Mouse (Mus musculus) thymus, postnatal 36 days (tissue): Measurements from ENCODE around the gene Kcnab2.

Experiments
- DNase-seq, 2 experiments: peaks; one replicate each; pipeline ENCODE4 v3.0.0; 2022; ENCODE audit warnings: mixed read lengths in 2 of 2

Gene Kcnab2

DNA sequence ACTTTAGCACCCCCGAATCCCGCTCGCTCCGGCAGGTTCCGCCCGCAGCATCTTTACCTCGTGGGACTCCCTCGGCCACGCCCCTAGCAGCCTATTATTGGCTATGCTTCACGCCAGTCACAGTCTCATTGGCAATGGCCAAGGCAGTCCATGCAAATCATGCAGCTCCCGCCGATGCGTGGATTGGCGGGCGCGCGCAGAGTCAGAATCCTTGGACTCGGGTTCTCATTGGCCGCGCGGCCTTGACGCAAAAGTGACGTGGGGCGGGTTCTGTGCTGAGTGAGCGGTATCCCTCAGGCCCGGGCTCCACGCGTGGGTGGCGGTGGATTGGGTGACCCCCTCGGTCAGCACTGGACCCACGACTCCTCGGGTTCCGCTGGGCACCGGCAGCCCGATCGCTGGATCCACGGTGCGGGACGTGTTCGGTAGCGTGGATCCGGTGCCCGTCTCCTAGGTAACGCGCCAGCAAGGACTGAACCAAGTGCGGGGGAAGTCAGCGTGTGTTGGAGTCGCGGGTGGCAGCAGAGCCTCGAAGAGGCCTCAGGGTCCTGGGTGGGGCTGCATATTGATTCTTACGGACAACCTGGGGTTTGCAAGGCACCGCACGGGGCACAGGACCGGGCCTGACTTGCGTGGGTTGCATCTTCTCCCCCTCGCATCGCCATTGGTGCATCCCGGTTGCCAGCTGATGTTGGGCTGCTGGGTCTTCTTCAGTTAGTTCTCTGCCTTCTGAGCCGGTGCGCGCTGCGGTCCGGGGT, at the start of gene Kcnab2:
TSS of gene Kcnab2 (minus strand) at position 406 of the 758 bp plus-strand sequence.
- peak; percentile 100 for DNase-seq

- peak; percentile 45 to 59 for DNase-seq
Observed at GRCm38 (mm10) chr4:152520083-152520482, 42.4 kb upstream of the Kcnab2 start.

GRCm38 (mm10) chr4:152519106-152519505, 41.4 kb upstream of the Kcnab2 start:
- DNase-seq: no peak

- DNase-seq: no peak
Observed at GRCm38 (mm10) chr4:152514884-152515283, 37.2 kb upstream of the Kcnab2 start.

DNA sequence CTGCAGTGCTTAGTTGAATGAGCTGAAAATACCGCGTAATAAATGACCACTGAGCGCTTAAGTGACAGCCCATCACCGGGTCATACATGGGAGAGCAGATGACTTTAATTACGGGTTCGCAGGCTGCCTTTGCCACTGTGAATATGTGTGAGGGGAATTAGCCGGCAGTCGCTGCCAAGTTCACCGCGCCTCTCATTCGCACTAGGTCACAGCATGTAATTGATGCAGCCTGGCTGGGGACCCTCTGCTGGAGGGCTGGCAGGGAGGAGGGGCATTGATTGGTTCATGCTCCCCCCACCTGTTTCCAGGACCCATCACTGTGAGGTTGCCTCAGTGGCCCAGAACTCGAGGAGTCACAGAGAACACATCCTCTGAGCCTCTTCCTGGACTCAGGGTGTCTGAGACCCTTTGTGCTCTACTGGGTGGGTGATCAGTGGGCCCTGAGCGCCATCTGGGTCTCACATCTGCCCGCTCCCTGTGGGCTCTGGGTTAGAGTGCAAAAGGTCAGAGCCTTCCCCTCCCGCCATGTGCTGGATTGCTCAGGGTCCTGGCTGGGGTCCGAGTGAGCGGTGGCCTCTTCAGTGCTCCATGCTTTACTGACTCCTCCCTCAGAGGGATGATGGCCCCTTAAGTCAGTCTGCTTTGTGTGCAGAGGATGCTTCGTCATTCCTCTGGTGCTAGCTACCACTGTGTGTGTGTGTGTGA, 34.7 kb upstream of the Kcnab2 start:
- no peak for DNase-seq

DNA sequence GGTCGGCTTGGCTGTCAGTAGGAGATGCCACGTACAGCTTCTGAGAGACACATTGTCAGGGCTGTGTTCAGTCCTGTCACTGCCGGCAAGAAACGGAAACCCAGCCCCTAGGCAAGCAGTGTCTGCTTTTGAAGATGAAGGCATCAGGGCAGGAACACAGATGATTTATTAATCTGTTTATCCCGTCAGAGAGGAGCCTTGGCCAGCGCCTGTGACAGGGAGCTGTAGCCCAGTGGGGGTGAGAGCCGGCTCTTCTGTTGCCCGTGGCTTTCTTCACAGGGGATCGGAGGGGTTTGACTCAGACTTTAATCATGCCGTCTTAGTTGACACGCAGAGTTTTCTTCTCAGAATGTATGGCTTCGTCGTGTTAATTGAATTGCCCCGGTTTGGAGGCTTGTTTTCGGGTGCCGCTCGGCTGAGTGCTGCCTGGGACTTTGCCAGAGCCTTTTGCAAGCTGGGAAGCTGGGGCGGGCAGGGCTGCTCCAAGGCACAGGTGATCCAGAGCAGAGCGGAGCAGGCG, 16.7 kb upstream of the Kcnab2 start:
- no peak for DNase-seq

DNA sequence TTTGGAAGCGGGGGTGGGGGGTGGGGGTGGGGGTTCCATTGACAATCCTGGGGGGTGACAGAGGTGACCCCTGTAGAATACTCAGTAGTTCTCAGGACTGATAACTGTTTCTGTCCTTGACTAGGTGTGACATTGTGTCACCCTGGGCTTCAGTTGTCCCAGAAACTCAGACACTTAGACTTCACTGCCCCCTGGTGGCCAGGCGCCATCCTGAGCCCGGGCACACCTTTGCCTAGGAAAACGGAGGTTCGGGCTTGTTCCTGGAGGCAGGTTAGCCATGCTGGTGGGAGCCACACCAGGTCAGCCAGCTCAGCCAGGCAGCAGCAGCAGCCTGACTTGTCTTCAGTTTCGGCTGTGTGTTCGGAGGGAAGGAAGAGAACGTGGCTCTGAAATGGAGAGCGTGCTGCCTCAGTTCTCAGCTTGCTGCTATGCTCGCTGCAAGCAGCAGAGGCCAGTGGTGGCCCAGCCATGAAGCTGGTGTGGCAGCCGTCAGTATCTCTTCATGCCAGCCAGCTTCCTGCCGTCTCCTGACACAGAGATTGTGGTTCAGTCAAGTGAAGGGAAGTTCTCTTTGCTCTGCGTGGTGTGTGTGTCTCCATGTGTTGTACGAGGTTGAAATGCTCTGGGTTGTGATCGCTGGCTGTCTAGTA, 13.7 kb upstream of the Kcnab2 start:
- peak; percentile 81 to 87 for DNase-seq

DNA sequence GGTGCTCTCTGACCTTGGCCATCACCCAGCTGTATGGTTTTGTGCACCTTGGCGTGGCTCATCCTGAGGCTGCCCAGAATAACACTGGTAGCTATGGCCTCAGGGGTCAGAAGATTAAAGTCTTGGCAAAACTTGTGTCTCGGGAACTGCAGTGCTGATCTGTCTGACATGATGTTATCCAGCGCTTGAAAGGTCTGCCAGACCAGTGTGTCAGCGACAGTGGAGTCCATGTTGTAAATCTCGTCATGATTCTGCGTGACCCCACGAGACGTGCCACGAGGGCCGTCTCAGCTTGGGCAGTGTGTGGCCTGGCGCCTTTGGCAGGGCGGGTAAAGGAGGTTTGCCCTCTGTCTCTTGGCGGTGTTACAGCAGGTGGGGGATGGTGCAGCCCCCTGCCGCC, 12.6 kb upstream of the Kcnab2 start:
- DNase-seq: no peak

DNA sequence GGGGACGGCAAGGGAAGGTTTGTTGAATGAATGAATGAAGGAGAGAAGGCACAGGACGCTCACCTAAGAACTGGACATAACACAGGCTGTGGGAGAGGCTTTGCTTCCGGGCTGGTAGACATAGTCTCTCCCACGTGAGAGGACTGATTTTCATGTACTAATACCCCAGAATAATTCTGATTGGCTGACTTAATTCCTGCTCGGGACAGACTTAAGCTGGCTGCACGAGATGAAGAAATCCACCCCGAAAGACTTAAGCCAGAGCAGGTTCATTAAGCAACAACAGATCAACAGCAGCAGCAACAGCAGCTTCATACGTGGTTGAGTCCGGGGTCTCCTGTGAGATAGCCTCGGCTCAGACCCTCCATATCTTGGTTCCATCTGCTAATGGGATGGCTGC, 10.4 kb upstream of the Kcnab2 start:
- no peak for DNase-seq

DNA sequence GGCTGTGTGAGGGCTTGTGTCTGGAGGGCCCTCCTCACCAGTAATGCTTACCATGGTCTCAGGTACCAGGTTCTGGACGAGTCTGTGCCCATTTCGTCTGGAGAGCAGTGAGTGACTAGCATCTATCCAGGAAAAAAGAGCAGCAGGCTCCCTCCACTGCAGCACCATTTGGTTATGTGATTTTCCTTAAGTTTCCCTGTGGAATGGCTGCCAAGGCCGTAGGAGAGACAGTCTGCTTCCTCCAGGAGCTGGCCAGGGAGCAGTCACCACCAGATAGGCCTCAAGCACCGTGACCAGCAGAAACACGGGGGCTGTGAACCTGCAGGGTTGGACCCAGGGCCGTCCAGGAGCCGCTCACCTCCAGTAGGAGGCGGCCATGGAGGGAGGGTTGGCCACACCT, 2.8 kb upstream of the Kcnab2 start:
- no peak for DNase-seq

GRCm38 (mm10) chr4:152478224-152478567, 525 bp upstream of the Kcnab2 start:
- DNase-seq: no peak

DNA sequence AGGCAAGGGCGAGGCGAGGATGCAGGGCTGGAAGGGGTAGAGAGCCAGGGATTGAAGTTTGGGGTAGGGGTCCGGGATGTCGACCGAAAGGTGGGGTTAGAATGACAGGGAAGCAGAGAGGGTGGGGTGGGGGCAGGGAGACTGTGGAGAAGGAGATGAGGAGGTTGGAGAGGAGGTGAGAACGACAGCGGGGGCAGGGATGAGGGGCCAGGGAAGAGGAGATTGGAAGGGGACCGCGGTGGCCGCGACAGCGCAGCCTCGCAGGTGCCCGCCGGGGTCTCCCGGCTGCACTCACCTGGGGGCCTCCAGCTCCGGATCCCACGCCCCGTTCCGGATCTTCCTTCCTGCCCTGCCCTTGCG, 585 bp downstream of the Kcnab2 start:
- no peak for DNase-seq

GRCm38 (mm10) chr4:152476427-152477023, 1.1 kb downstream of the Kcnab2 start, which contains the start of gene Nphp4:
Gene Nphp4, plus strand, starts transcription at chr4:152476706.
- peak; percentile 21 to 39 for DNase-seq

DNA sequence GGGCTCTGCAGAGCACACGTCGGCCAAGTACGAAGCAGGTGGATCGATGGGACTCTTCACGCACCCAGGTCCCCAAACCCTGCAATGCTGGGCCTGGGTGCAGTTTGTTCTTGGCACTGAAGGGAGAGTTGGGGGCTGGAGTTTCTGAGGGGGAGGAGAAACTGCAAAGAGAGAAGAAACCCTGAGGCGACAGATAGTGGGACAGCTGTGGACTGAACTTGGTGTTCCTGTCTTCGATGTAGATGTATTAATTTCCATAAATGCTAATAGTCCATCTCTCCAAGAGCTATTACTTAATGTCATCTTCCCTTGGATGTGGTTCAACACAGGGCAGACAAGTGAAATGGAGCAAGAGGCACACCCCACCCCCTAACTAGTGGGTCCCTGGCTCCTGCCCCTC, 1.7 kb downstream of the Kcnab2 start:
- no peak for DNase-seq

- no peak for DNase-seq
Observed at GRCm38 (mm10) chr4:152467951-152468350, 9.7 kb downstream of the Kcnab2 start.

DNA sequence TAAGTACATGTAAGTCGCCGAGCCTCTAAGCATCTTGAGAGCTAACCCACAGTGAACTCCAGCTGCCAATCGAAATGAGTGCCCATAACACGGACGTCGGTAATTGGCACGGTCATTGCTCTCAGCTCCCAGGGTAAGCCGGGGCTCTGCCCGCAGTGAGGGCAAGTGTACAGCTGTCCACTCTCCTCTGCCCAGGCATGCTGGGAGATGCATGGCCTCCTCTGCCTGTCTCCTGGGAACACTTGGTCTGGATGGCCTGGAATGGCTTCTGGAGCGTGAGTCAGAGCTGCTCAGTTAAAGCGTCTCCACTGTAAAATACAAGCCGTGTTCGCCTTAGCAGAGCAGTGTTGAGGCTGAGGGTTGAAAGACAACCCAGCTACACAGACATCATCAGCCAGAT, 11.1 kb downstream of the Kcnab2 start:
- no peak for DNase-seq

DNA sequence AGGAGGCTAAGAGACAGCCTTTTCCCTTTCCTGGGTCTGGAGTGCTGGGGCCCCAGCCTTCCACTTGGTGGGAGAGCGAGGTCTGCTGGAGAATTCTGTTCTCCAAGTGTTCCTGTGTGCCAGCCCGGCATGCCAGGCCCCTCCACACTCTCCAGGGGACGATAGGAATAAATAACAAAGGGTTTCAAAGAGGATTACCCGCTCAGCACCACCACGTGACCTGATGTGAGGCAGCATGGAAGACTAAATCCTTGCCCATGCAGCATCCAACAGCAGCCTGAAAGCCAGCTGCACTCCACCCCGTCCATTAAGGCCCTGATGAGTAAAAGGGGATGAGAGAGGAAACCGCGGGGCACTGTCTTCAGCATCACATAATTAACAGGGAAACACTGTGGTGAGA, 12.6 kb downstream of the Kcnab2 start:
- DNase-seq: no peak

GRCm38 (mm10) chr4:152463147-152463546, 14.5 kb downstream of the Kcnab2 start:
- no peak for DNase-seq

DNA sequence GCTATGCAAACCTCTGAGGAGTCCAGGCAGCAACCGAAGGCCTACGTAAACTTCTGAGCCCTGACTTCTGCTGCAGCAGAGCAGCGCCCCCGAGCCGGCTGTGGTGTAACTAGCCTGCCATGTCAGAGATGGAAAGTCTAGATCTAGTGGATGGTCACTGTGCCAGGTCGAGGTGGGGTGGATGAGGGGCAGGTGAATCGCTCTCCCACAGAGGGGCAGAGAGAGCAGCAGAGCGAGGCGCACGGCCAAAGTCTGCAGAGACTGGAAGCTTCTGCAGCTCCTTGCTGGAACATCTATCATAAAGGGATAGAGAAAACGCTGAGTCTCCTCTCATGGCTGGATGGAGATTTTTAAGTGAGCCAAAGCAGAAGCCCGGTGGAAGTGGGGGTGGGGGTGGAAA, 15.2 kb downstream of the Kcnab2 start:
- no peak for DNase-seq

DNA sequence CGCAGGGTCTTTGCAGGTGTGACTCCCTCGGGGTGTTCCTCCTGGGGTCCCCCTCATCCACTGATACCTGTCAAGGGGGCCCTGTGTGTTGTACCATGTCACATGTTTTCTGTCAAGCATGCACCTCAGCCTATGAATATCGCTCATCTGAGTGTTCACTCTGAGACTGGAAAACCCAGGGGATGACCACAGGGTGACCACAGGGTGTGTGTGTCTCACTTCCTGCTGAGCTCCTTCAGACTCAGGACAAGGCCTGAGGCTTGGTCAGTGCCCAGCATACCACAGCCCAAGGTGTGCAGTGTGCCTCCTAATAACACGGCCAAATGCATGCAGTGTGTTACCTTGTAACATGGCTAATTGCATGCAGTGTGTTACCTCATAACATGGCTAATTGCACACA, 20.0 kb downstream of the Kcnab2 start:
- no peak for DNase-seq

DNA sequence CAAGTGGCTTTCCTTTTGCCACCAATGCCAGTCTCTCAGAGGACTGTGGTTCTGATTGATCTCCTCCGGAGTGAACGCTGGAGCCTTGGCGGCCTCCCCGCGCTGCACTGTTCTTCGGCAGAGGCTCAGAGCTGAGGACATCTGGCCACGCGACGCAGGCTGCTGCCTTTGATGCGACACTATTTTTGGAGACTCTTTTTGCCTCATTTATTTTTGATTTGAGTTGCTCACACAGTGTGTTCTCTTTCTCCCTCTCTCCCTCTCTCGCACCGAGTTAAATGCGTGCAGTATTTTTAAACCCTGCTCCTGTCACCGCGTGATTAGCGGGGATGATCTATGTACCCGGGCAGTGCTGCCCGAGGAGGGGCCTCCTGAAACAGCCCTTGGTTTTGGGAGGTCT, 21.1 kb downstream of the Kcnab2 start:
- DNase-seq: no peak

- no peak for DNase-seq
Observed at GRCm38 (mm10) chr4:152454153-152454552, 23.5 kb downstream of the Kcnab2 start.

DNA sequence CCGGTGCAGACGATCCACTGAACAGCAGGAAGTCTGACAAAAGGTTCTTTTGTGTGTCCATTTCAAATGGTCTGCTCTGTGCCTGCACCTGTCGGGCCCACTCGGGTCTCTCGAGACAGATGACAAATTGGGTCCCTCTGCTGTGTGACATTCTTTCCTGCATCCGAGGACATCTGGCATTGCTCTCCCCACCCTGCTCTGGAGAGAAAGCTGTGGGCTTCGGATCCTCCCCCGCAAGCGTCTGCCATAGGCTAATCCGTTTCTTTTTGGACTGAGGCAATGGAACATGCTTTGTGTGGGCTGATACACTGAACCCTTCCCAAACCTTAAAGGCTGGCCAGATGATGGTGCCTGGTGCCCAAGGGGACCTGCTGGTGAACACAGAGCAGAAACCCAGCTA, 24.6 kb downstream of the Kcnab2 start:
- no peak for DNase-seq
